Mouse (Mus musculus) adipocyte (in vitro differentiated cells): Measurements from ENCODE around the gene Tbck.

Experiments used
- DNase-seq: peaks from one replicate; pipeline ENCODE4 v3.0.0-alpha.2; 2016; ENCODE audit warnings: low spot score

Gene Tbck

GRCm38 (mm10) chr3:132871318-132871904, 187.5 kb downstream of the Tbck start:
- peak; percentile 65 for DNase-seq

- DNase-seq, result no peak
Observed at GRCm38 (mm10) chr3:132873251-132873650, 189.3 kb downstream of the Tbck start.

GRCm38 (mm10) chr3:132876011-132876708, 192.2 kb downstream of the Tbck start:
- DNase-seq, result no peak

GRCm38 (mm10) chr3:132876933-132877676, 193.2 kb downstream of the Tbck start:
- no peak for DNase-seq

GRCm38 (mm10) chr3:132880361-132880760, 196.4 kb downstream of the Tbck start:
- DNase-seq, result no peak

GRCm38 (mm10) chr3:132880826-132881225, 196.9 kb downstream of the Tbck start:
- DNase-seq, result no peak

- no peak for DNase-seq
Observed at GRCm38 (mm10) chr3:132883256-132883655, 199.3 kb downstream of the Tbck start.

GRCm38 (mm10) chr3:132884459-132884858, 200.5 kb downstream of the Tbck start:
- DNase-seq, result no peak

GRCm38 (mm10) chr3:132886419-132887050, 202.6 kb downstream of the Tbck start:
- DNase-seq, result no peak

- DNase-seq, result peak; percentile 17
Observed at GRCm38 (mm10) chr3:132887074-132887848, 203.3 kb downstream of the Tbck start.
